In genomic region chr5:25747904-25748303, GRCm38 (mm10) we compare ENCODE assay signal across 25 mouse cellular contexts. TPM values are rescaled to one million over a fixed set of nuclear protein-coding genes. Genes with fewer than 3 reads are reported as not detected.
DNase-seq lines count a peak whose midpoint lies in the region; ATAC-seq and TF ChIP-seq lines count a peak whose summit lies in the region.
"Had no signal": no experiment of that assay in that cellular context is flagged by ENCODE, and none has a peak within 500 bp of the region (broad histone marks: within the 10 kb centered on the region; RNA-seq: fewer than 3 reads in every experiment).

No protein-coding gene starts in this region.

- no peak for DNase-seq in heart, postnatal 14 days
- peak; percentile 42 for DNase-seq in heart, postnatal 0 days (ENCODE audit: low spot score)
- no peak for DNase-seq in heart, postnatal 36 days
- DNase-seq in embryo, embryonic 10 days (ENCODE audit: low spot score) = no peak
- DNase-seq: adrenal gland, postnatal 14 days; B cell, adult 2 months; cerebellum, adult 11-12 months; cerebellum, adult 9-10 months; cerebellum, postnatal 25 days; gastrocnemius, adult 2 months; gastrocnemius, postnatal 25 days; heart, adult 2 months; kidney, adult 2 months had no signal

- TF ChIP-seq CTCF in heart, postnatal 0 days (IDR thresholded peaks at IDR 0.05; ENCODE audit: low read depth) = no peak
- no peak for TF ChIP-seq CTCF in embryonic fibroblast, embryonic 13.5 days (IDR thresholded peaks at IDR 0.05; ENCODE audit: borderline replicate concordance, insufficient read depth, low read length)

- no peaks in the 10 kb centered on the region for H3K36me3 ChIP-seq in heart, embryonic 13.5 days
- H3K36me3 ChIP-seq in heart, postnatal 0 days (replicated peaks; ENCODE audit: control insufficient read depth, insufficient read depth, low read length) = no peaks in the 10 kb centered on the region
- H3K36me3 ChIP-seq: embryonic facial prominence, embryonic 13.5 days; forebrain, embryonic 10.5 days; G1E; hindbrain, embryonic 15.5 days; kidney, embryonic 15.5 days had no signal

- no peak overlapping the region for H3K9ac ChIP-seq in heart, embryonic 13.5 days
- no peak overlapping the region for H3K9ac ChIP-seq in heart, postnatal 0 days (replicated peaks; ENCODE audit: low read depth, low read length)
- H3K9ac ChIP-seq: embryonic facial prominence, embryonic 13.5 days; hindbrain, embryonic 15.5 days; kidney, embryonic 15.5 days had no signal

- no peak overlapping the region for H3K4me2 ChIP-seq in heart, embryonic 13.5 days
- H3K4me2 ChIP-seq in heart, postnatal 0 days (ENCODE audit: low read depth, low read length) = no peak overlapping the region
- H3K4me2 ChIP-seq: embryonic facial prominence, embryonic 13.5 days; hindbrain, embryonic 15.5 days; kidney, embryonic 15.5 days had no signal

- no peak for TF ChIP-seq POLR2A in embryonic fibroblast, embryonic 13.5 days (IDR thresholded peaks at IDR 0.05; ENCODE audit: low read depth, low read length)

- H3K4me3 ChIP-seq in heart, embryonic 13.5 days = no peak overlapping the region
- H3K4me3 ChIP-seq in heart, postnatal 0 days (ENCODE audit: low read depth, low read length) = no peak overlapping the region
- no peak overlapping the region for H3K4me3 ChIP-seq in embryonic fibroblast, embryonic 13.5 days (ENCODE audit: insufficient read depth, low read length)
- H3K4me3 ChIP-seq: embryonic facial prominence, embryonic 13.5 days; forebrain, embryonic 10.5 days; gastrocnemius, adult 2 months; heart, adult 2 months; hindbrain, embryonic 15.5 days; kidney, embryonic 15.5 days had no signal

- no peaks in the 10 kb centered on the region for H3K9me3 ChIP-seq in heart, embryonic 13.5 days
- H3K9me3 ChIP-seq in heart, postnatal 0 days (replicated peaks; ENCODE audit: control insufficient read depth, low read length) = no peaks in the 10 kb centered on the region
- H3K9me3 ChIP-seq: embryonic facial prominence, embryonic 13.5 days; forebrain, embryonic 10.5 days; G1E; hindbrain, embryonic 15.5 days; kidney, embryonic 15.5 days had no signal

- no peaks in the 10 kb centered on the region for H3K27me3 ChIP-seq in heart, embryonic 13.5 days (replicated peaks)
- no peaks in the 10 kb centered on the region for H3K27me3 ChIP-seq in heart, postnatal 0 days (ENCODE audit: control insufficient read depth, insufficient read depth, low read length)
- H3K27me3 ChIP-seq: embryonic facial prominence, embryonic 13.5 days; hindbrain, embryonic 15.5 days; kidney, embryonic 15.5 days had no signal

- no peak for TF ChIP-seq EP300 in heart, postnatal 0 days (IDR thresholded peaks at IDR 0.05; ENCODE audit: low read depth)

- intact Hi-C loops in heart, postnatal 14 days (cut with DNase I) = no loop called here
- intact Hi-C loops in heart, postnatal 36 days (cut with DNase I) = no loop called here

- peaks cover 46% of the 10 kb centered on the region for H3K4me1 ChIP-seq in heart, embryonic 13.5 days
- peaks cover 26% of the 10 kb centered on the region for H3K4me1 ChIP-seq in heart, postnatal 0 days (ENCODE audit: control insufficient read depth, insufficient read depth)
- peaks cover 5% of the 10 kb centered on the region; the same call in 1 of the 2 replicates for H3K4me1 ChIP-seq in embryonic fibroblast, embryonic 13.5 days (ENCODE audit: control insufficient read depth, insufficient read depth, low read length)
- H3K4me1 ChIP-seq: embryonic facial prominence, embryonic 13.5 days; forebrain, embryonic 10.5 days; kidney, embryonic 15.5 days had no signal

- no peak for ATAC-seq in heart, embryonic 13.5 days (ENCODE audit: extremely low read depth, insufficient number of reproducible peaks, low FRiP score, low TSS enrichment)
- ATAC-seq in heart, postnatal 0 days (ENCODE audit: insufficient read depth, low read depth) = peak; percentile 55
- ATAC-seq: activated CD4-positive, CD25-positive, alpha-beta regulatory T cell, adult 4 months; CD4-positive, CD25-positive, alpha-beta regulatory T cell, adult 4 months; forebrain, embryonic 14.5 days; intestine, embryonic 16.5 days; Patski had no signal

- H3K27ac ChIP-seq in heart, embryonic 13.5 days (replicated peaks) = peak overlapping the region; percentile 82
- H3K27ac ChIP-seq in heart, postnatal 0 days (ENCODE audit: low read depth) = peak overlapping the region; percentile 46
- H3K27ac ChIP-seq in embryonic fibroblast, embryonic 13.5 days (ENCODE audit: insufficient read depth, low read length) = peak overlapping the region; percentile 56
- H3K27ac ChIP-seq: embryonic facial prominence, embryonic 13.5 days; forebrain, embryonic 10.5 days; gastrocnemius, adult 2 months; heart, adult 2 months; hindbrain, embryonic 15.5 days; kidney, embryonic 15.5 days had no signal

RNA-seq across cellular contexts. Expression of gene Actr3b, which starts 11.9 kb away (rescaled TPM):
- 34.4 and 40.0 TPM in 2 replicates for polyA plus RNA-seq in heart, embryonic 13.5 days (2015; fragmentation: Nextera tagmentation; extraction: Ambion mirVana)
- total RNA-seq in heart, postnatal 14 days (2021) = 10 to 100 TPM; 23.3 to 26.7 TPM
- total RNA-seq in heart, postnatal 0 days (2014; rRNA removed; ENCODE audit: low replicate concordance) = 12.0 and 16.7 TPM in 2 replicates
- 27.6 and 29.4 TPM in 2 replicates for polyA plus RNA-seq in heart, postnatal 0 days (2015; fragmentation: Nextera tagmentation; extraction: Ambion mirVana)
- 10 to 100 TPM; 43.5 to 48.8 TPM for total RNA-seq in heart, postnatal 36 days (2021)
- polyA plus RNA-seq in embryonic fibroblast, embryonic 13.5 days (2011; ENCODE audit: insufficient read length, low read depth, missing spikeins) = 1.9 and 2.1 TPM in 2 replicates

RNA-seq across cellular contexts. Expression of gene Xrcc2, which starts 42.3 kb away (rescaled TPM):
- 8.2 and 8.4 TPM in 2 replicates for polyA plus RNA-seq in heart, embryonic 13.5 days (2015; fragmentation: Nextera tagmentation; extraction: Ambion mirVana)
- 1 to 10 TPM; 5.8 to 6.4 TPM for total RNA-seq in heart, postnatal 14 days (2021)
- 7.3 and 29.1 TPM in 2 replicates for total RNA-seq in heart, postnatal 0 days (2014; rRNA removed; ENCODE audit: low replicate concordance)
- 3.0 and 3.3 TPM in 2 replicates for polyA plus RNA-seq in heart, postnatal 0 days (2015; fragmentation: Nextera tagmentation; extraction: Ambion mirVana)
- total RNA-seq in heart, postnatal 36 days (2021) = 1 to 10 TPM; 5.3 to 5.7 TPM
- polyA plus RNA-seq in embryonic fibroblast, embryonic 13.5 days (2011; ENCODE audit: insufficient read length, low read depth, missing spikeins) = 6.6 and 9.0 TPM in 2 replicates
